Mouse (Mus musculus) gastrocnemius, postnatal 25 days (tissue): ENCODE measurements around the gene Tnfsf12. TPM values are rescaled to one million over a fixed set of nuclear protein-coding genes. Genes with fewer than 3 reads are reported as not detected.

Experiments used
- DNase-seq: peaks from one replicate; pipeline ENCODE4 v3.0.0; 2022
- total RNA-seq, 2 experiments: library from RNA; stranded (reverse); gene quantifications; 1 replicate in 1 of 2; 2 replicates in 1 of 2; pipeline ENCODE4 v1.2.3; 2021

The Tnfsf12 gene
- total RNA-seq, 2 experiments from 2014 or later = 8.3 to 11.6 TPM

- no peak for DNase-seq
Observed at GRCm38 (mm10) chr11:69680136-69680855, 15.4 kb downstream of the Tnfsf12 start.

- no peak for DNase-seq
Observed at GRCm38 (mm10) chr11:69679144-69679543, 16.5 kb downstream of the Tnfsf12 start.

DNA sequence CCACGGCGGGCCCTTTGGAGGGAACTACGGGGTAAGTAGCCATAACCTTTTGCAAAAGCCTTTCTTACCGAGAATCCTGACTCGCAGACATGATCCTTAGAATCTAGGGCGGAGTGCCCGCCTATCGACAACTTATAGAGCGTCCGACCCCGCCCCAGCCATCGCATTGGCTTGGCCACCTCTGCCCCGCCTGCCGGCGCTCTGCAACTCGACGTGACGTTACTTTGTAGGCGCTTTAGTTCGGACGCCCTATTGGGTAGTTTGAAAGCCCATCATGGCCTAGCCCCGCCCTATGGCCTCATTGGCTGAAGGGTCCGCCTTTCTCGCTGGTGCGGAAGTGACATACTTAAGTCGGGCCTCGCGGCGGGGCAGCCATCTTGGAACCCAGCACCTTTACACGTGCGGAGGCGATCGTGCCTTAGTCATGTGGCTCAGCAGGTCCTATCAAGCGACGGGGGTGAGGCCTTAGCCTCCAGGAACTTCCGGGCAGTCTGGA, 23.4 kb downstream of the Tnfsf12 start, which contains the start of gene Eif4a1:
Gene Eif4a1 (minus strand): TSS at position 213 of the 496 bp plus-strand sequence.
- DNase-seq = peak; percentile 100

- no peak for DNase-seq
Observed at GRCm38 (mm10) chr11:69671726-69672124, 23.9 kb downstream of the Tnfsf12 start.

DNA sequence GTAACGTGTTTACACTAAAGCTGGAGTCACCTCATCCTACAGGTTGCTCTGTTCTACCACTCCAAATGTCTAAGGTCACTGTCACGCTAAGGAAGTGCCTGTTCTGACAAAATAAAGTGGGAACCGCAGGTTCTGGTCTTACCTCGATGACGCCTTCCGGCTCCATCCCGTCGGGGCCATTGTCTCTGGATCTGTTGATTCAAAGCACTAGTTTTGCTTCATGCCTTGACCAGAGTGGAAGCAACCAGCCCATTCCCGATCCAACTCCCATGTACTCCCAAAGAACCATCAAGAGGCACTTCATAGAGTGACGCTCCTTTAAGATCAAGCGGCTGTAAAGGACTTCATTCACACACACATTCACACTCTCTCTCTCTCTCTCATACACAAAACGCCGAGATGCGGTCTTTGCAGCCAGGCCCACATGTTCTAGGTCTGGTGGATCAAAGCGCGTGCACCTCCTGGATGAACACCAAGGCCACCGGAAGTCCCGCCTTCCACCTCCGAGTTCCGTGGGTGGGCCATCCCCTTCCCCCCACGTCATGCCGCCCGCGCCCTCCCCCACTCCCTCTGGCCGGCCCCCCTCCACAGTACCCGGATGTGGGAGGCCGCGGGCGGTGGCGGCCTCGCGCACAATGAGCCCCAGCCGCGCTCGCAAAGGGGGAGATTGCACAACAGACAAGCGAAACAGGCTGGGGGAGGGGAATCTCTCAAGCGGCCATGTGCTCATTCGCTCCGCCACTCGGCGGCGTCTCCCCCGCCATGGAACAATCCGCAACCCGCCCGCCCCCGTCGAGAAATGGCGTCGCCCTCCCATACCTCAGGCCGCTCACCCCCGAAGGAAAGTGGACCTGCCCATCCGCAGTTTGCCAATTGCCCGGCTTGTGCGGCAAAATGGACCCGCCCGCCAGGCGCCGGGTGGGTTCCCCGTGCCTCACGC, 24.6 kb downstream of the Tnfsf12 start:
- peak; percentile 94 for DNase-seq

GRCm38 (mm10) chr11:69666665-69667005, 29.0 kb downstream of the Tnfsf12 start:
- no peak for DNase-seq

DNA sequence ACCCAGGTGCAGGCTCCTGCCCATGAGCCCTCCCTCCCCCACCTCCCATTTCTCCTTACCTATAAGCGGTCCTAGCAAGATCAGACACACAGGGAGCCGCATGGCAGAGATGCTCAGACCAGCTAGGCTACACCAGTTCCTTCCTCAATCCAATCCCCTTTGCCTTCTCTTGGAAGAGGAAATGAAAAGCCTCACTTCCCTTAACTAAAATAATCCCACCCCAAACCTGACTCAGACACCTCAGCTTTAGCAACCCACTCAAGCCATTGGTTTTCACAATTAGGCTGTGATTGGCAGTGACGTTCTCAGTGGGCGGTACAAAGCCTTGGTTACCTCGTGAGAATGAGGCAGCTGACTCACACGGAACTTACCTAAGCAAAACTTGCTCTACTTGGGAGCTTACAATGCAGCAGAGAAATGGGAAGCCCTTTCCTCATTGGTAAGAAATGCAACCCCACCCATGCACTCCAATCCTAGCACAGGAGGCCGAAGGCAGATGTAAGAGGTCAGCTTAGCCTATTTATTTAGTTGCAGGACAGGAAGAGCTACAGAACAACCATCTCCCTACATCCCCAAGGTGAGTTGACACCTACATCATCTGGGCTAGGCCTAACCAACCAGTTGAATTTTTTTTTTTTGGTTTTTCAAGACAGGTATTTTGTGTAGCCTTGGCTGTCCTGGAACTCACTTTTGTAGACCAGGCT, 29.5 kb downstream of the Tnfsf12 start, which contains the start of gene Cd68:
Gene Cd68 (minus strand): TSS at position 193 of the 704 bp plus-strand sequence.
- no peak for DNase-seq

DNA sequence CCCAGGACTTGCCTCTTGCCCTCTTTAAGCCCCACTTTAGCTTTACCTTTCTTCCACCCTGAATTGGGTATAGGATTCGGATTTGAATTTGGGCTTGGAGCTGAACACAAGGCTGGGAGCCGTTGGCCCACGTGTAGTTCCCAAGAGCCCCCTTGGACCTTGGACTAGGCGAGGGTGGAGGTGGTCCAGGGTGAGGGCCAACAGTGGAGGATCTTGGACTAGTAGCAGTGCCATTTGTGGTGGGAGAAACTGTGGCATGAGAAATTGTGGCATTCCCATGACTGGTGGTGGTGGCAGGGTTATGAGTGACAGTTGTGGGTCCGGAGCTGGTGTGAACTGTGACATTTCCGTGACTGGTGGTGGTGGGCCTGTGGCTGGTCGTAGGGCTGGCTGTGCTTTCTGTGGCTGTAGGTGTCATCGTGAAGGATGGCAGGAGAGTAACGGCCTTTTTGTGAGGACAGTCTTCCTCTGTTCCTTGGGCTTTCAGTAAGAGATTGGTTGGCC, 30.1 kb downstream of the Tnfsf12 start:
- no peak for DNase-seq

- DNase-seq = no peak
Observed at GRCm38 (mm10) chr11:69664841-69665240, 30.8 kb downstream of the Tnfsf12 start.

DNA sequence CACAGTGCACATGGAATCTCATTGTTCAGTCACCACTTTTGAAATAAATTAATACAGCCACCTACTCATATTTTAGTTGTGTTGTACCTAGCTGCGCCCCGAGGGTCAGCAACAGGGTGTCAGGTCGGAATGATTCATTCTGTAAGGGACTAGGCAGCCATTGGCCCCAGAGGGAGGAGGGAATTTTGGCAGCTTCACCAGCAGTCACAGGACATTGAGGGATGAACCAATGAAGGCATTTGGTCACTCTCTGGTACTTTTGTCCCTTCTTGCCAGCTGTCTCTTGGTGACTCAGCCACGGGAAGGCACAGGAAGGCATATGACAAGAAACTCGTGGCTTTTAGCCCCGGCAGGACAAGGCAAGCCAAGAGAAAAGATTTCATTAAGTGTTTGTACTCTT, 31.9 kb downstream of the Tnfsf12 start:
- DNase-seq = peak; percentile 20

GRCm38 (mm10) chr11:69662967-69663671, 32.5 kb downstream of the Tnfsf12 start:
- no peak for DNase-seq

- DNase-seq = peak; percentile 95
Observed at GRCm38 (mm10) chr11:69662213-69662966, 33.3 kb downstream of the Tnfsf12 start, which contains the start of gene Mpdu1. TSS of gene Mpdu1 (minus strand) at chr11:69662642.

DNA sequence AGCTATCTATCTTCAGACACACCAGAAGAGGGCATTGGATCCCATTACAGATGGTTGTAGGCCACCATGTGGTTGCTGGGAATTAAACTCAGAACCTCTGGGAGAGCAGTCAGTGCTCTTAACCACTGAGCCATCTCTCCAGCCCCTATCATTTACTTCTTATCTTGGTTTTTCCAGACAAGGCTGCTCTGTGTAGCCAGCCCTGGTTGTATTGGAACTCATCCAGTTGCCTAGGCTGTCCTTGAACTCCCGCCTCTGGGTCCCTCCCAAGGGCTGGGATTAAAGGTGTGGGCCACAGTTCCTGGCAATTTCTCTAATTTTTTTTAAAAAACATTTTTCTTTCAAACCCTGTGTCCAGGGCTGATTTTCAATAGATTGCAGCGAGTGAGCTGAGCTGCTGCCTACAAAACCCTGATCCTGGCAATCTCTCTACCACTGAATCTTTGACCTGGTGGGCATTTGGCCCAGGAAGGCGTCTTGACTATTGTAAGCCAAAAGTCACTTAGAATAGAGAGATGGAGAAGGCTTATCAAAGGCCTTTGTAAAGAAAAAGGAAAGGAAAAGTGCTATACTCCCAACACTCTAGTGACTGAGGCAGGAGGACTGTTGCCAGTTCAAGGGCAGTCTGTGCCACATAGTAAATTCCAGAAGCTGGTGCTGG, 34.3 kb downstream of the Tnfsf12 start:
- DNase-seq = no peak

DNA sequence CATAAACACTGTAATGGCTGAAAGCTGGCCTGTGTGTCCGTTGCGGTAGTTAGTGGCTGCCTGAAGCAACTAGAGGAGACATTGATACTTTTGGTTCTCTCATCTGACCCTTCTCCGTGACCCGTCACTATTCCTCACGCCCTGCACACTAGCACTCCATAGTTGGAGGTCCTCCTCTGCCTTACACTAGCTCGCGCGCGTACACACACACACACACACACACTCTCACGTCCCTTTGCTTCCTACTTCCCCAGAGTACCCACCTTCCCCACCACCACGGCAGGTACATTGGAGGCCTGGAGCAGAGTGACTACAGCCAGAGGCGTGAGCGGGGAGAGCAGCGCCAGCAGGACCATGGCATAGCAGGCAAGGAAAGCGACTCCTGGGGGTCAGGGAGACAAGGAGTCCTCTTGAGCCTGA, 38.2 kb downstream of the Tnfsf12 start:
- no peak for DNase-seq

DNA sequence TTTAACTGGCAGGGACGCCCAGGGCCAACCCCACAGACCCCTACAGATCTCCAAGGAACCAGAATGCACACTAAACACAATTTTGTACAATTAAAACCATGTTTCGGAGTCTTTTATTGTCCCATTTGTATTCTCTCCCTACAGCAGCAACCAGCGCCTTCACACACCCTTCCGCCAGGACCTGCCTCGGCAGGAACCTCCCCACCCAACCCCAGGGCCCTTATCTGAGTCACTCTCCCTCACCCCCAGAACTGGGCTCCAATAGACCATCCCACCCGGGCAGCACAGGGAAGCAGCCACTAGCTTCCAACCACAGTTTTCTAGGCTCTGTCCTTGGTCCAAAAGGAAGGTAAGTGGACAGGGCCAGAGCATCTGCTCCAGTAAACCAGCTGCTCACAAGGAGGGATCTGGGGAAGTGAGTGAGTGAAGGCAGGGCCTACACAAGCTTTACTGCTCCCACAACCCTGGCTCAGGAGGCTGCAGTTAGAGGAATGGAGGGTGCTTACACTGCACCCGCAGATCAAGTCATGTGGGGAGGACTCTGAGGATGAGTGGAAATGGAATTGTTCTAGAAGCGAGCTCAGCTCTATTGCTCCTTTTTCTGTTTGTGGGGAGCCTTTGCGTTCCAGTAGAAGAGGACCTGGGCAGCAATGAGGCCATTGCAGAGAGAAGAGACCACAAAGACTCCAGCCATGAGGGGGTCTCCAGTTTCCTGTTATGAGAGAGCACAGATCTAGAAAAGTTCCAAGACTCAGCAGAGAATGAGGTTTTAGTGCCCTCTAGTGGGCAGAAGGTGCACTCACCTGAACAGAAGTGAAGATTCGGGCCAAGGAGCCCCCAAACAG, 38.8 kb downstream of the Tnfsf12 start:
- no peak for DNase-seq

GRCm38 (mm10) chr11:69656065-69656455, 39.6 kb downstream of the Tnfsf12 start:
- no peak for DNase-seq

DNA sequence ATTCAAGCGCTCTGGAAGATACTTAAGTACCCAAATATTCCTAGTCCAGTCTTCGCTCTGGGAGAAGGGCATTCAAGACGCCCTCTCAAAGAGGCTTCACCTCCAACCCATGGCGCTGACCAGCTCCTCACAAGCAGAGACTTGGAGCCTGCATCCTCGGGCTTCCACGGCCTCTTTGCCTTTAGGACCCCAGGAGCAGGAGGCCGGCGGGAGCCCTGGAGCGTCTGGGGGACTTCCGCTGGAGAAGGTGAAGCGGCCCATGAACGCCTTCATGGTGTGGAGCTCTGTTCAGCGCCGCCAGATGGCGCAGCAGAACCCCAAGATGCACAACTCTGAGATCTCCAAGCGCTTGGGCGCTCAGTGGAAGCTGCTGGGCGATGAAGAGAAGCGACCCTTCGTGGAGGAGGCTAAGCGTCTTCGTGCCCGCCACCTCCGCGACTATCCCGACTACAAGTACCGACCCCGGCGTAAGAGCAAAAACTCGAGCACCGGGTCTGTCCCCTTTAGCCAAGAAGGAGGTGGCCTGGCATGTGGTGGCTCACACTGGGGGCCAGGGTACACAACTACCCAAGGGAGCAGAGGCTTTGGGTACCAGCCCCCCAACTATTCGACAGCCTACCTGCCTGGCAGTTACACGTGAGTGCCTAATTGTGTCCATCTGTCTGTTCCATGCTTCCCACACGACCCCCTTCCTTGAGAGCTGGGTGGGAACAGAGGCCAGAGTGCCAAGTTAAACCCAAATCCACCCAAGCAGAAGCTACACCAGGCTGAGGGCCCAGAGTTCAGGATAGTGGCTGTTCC, 40.2 kb downstream of the Tnfsf12 start, which contains the start of gene Sox15:
Gene Sox15 (plus strand): TSS at position 51 of the 801 bp plus-strand sequence.
- peak; percentile 50 for DNase-seq

DNA sequence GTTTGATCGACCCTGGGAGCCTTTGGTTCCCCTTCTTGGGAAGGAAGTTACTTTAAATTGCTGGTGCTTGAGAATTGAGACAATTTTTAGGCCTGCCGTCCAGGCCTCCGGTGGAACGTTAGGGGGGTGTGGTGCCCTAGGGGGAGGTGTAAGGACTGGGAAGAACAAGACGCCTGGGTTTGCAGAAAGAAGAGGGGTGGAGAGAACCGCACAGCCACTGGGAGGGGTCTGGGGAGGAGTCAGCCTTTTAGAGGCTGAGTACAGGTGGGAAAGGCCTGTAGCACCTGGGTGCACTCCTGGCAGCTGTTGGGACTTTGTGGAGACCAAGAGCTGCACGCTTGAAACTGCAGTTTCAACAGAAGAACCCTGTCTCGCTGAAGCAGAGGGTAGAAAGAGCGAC, 40.9 kb downstream of the Tnfsf12 start:
- DNase-seq = no peak
